In the genomic region with DNA sequence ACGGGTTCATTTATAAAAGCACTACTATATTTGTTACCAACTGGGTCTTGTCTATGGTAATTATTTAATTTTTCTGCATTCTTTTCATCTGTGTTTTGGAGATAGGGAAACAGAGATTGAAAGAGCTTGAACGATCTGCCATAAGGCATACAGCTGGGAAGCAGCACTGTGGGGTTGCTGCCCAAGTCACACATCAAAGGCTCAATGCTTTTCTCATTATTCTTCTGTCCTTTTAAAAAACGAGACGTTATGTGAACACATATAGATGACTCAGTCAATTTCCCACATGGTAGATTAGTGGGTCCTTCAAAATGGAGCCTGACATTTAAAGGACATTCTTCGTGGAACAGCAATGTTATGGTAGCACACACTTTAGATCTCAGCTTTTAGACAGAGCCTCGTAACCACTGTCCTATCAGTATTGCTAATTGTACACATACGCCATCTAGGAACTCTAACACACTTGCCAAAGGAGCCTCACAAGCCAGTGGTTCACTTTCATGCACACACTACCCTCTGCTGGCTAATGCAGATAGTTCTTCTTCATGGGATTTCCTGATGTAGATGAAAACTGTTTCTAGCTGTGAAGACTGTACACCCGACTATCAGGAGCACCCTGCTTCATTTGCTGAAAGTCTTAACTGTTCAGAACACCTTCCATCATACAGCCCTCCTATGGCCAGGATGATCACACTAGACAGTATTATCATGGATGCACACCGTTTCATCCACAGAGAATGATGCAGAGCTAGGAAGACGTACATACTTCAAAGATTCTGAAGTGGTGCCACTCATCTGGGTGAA, we compare ENCODE assay signal across 8 mouse cellular contexts.
DNase-seq lines count a peak whose midpoint lies in the region; ATAC-seq and TF ChIP-seq lines count a peak whose summit lies in the region.

No protein-coding gene starts in this region.

- no peaks in the 10 kb centered on the region for H3K9me3 ChIP-seq in lung, embryonic 14.5 days (ENCODE audit: low read depth, low read length)
- H3K9me3 ChIP-seq in forebrain, embryonic 15.5 days, result no peaks in the 10 kb centered on the region
- no peaks in the 10 kb centered on the region for H3K9me3 ChIP-seq in neural tube, embryonic 14.5 days (ENCODE audit: control insufficient read depth, low read length)

- H3K4me3 ChIP-seq in lung, embryonic 14.5 days (ENCODE audit: low read depth, low read length), result no peak overlapping the region
- H3K4me3 ChIP-seq in forebrain, embryonic 15.5 days, result no peak overlapping the region
- H3K4me3 ChIP-seq in neural tube, embryonic 14.5 days (ENCODE audit: low read depth, low read length), result no peak overlapping the region

- H3K9ac ChIP-seq in lung, embryonic 14.5 days, result no peak overlapping the region
- no peak overlapping the region for H3K9ac ChIP-seq in forebrain, embryonic 15.5 days (replicated peaks)
- no peak overlapping the region for H3K9ac ChIP-seq in neural tube, embryonic 14.5 days (replicated peaks; ENCODE audit: low read depth, low read length)

- H3K36me3 ChIP-seq in lung, embryonic 14.5 days (ENCODE audit: insufficient read depth), result peaks cover 27% of the 10 kb centered on the region
- H3K36me3 ChIP-seq in forebrain, embryonic 15.5 days, result peaks cover 15% of the 10 kb centered on the region
- H3K36me3 ChIP-seq in neural tube, embryonic 14.5 days (ENCODE audit: control insufficient read depth, insufficient read depth, low read length), result no peaks in the 10 kb centered on the region

- peak; percentile 75; the same call in 1 of the 2 replicates for ATAC-seq in lung, embryonic 14.5 days (ENCODE audit: insufficient read depth)
- peak; percentile 88 for ATAC-seq in forebrain, embryonic 15.5 days (replicated peaks)
- ATAC-seq in neural tube, embryonic 14.5 days (ENCODE audit: low read depth), result peak; percentile 88

- no peak overlapping the region for H3K4me2 ChIP-seq in lung, embryonic 14.5 days
- no peak overlapping the region for H3K4me2 ChIP-seq in forebrain, embryonic 15.5 days (replicated peaks)
- no peak overlapping the region for H3K4me2 ChIP-seq in neural tube, embryonic 14.5 days (ENCODE audit: low read depth, low read length)

- no peaks in the 10 kb centered on the region for H3K4me1 ChIP-seq in lung, embryonic 14.5 days (ENCODE audit: insufficient read depth)
- no peaks in the 10 kb centered on the region for H3K4me1 ChIP-seq in forebrain, embryonic 15.5 days
- no peaks in the 10 kb centered on the region for H3K4me1 ChIP-seq in neural tube, embryonic 14.5 days (ENCODE audit: control insufficient read depth, insufficient read depth, low read length)

- H3K27me3 ChIP-seq in lung, embryonic 14.5 days (ENCODE audit: insufficient read depth, low read length), result no peaks in the 10 kb centered on the region
- H3K27me3 ChIP-seq in forebrain, embryonic 15.5 days, result no peaks in the 10 kb centered on the region
- H3K27me3 ChIP-seq in neural tube, embryonic 14.5 days (ENCODE audit: control insufficient read depth, insufficient read depth, low read length), result no peaks in the 10 kb centered on the region

- no peak overlapping the region for H3K27ac ChIP-seq in lung, embryonic 14.5 days (ENCODE audit: low read depth)
- H3K27ac ChIP-seq in forebrain, embryonic 15.5 days (replicated peaks), result no peak overlapping the region
- H3K27ac ChIP-seq in neural tube, embryonic 14.5 days (ENCODE audit: low read depth, low read length), result no peak overlapping the region

- peak; percentile 63 for TF ChIP-seq CTCF in lung, embryonic 14.5 days (IDR thresholded peaks at IDR 0.05; ENCODE audit: low read depth)

- WGBS in lung, embryonic 14.5 days, result 52% methylated on average over 10 of the region's 10 CpGs
- 67% methylated on average over 10 of the region's 10 CpGs for WGBS in forebrain, embryonic 15.5 days
- 75% methylated on average over 10 of the region's 10 CpGs for WGBS in neural tube, embryonic 14.5 days

- DNase-seq in adrenal gland, adult (ENCODE audit: inconsistent age in 2 of 2, low spot score in 1 of 2), result peak; percentile 29 to 81
- DNase-seq in adrenal gland, postnatal 25 days, result no peak
- DNase-seq in lung, embryonic 14.5 days, result peak; percentile 72
- DNase-seq in lung, adult 18-20 months, result no peak
- DNase-seq in layer of hippocampus, postnatal 36 days, result peak; percentile 16 to 27
- DNase-seq in spleen, postnatal 14 days (ENCODE audit: low spot score in 2 of 2), result no peak

Comparison
In these comparisons a context has a peak if more than half of its experiments do, and no peak if none do; other contexts are left out.
1. DNase-seq: peak in adrenal gland, adult (2 of 2), lung, embryonic 14.5 days (single experiment) and layer of hippocampus, postnatal 36 days (2 of 2); none in adrenal gland, postnatal 25 days (single experiment), lung, adult 18-20 months (0 of 2) and spleen, postnatal 14 days (0 of 2).
2. Peak in every context shown above with its lines, with median percentiles within 50 percentile points of each other: ATAC-seq.